Mouse (Mus musculus): ENCODE data around the gene Cpe. TPM values are rescaled to one million over a fixed set of nuclear protein-coding genes. Genes with fewer than 3 reads are reported as not detected.

The Cpe gene
- polyA plus RNA-seq, 2 experiments: 1.2 to 2.2 TPM

DNA sequence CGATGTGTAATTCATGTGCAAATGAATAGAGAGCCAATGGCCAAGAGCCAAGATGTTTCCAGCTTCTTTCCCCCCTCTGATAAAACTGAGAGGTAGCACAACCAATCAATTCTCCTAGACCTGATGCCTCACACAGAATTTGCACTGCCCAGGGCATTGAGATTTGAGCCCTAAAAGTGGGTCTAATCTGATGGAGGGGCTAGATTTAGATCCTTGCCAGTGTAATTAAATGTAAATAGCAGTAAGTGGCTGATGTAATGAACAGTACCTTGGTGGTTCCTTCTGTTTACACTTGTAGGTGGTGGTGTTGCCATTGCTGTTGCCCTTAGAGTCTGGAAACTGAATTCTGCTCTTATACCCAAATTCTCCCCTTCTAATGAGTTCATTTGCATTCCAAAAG lies 52.3 kb downstream of the Cpe start:
- Histone ChIP-seq H3K9ac (replicated peaks) (no peak overlapping the region), H3K27ac (no peak overlapping the region), H3K4me3 (ENCODE audit: insufficient read depth in 1 of 2, low read depth in 2 of 2, low read length in 2 of 2) (no peak overlapping the region), H3K9me3 (ENCODE audit: control insufficient read depth, low read length) (no peaks in the 10 kb centered on the region), H3K4me1 (replicated peaks; ENCODE audit: control insufficient read depth in 2 of 2, insufficient read depth in 2 of 2, low read length in 1 of 2) (no peaks in the 10 kb centered on the region), H3K36me3 (replicated peaks; ENCODE audit: control insufficient read depth, insufficient read depth, low read depth) (no peaks in the 10 kb centered on the region), H3K4me2 (ENCODE audit: low read depth) (no peak overlapping the region), H3K27me3 (ENCODE audit: control insufficient read depth, insufficient read depth, low read length) (no peaks in the 10 kb centered on the region)
- DNase-seq (ENCODE audit: low read depth in 3 of 3, low spot score in 3 of 3) (no peak), ATAC-seq (ENCODE audit: insufficient read depth) (no peak)
- TF ChIP-seq EP300 (IDR thresholded peaks at IDR 0.05; ENCODE audit: low read depth): no peak
- TF ChIP-seq CTCF (IDR thresholded peaks at IDR 0.05; ENCODE audit: low read depth): no peak
- whole genome bisulfite sequencing (ENCODE audit: insufficient replicate concordance): 56% methylated on average over 1 of the region's 1 CpGs

DNA sequence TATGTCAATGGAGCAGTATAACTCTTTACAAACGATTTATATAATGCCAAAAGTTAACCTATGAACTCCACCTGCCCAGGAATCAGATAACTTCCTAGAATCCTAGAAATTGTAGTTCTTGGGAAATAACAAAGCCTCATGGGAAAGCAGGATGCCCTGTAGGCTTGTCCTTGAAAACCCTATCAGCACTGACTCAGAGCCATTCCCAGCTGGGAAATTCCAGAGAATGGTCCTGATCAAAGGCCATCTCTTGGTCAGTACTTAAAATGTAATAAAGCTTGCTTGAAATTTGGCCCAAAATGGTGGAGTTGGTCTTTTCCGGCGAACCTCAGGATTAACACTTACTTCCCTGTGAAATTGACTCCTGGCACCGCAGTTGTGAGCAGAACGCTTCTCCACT lies 53.2 kb downstream of the Cpe start:
- TF ChIP-seq CTCF (IDR thresholded peaks at IDR 0.05; ENCODE audit: low read depth) (no peak), EP300 (IDR thresholded peaks at IDR 0.05; ENCODE audit: low read depth) (no peak)
- Histone ChIP-seq H3K27ac (no peak overlapping the region), H3K9ac (replicated peaks) (no peak overlapping the region), H3K4me3 (ENCODE audit: insufficient read depth in 1 of 2, low read depth in 2 of 2, low read length in 2 of 2) (no peak overlapping the region), H3K9me3 (ENCODE audit: control insufficient read depth, low read length) (no peaks in the 10 kb centered on the region), H3K36me3 (replicated peaks; ENCODE audit: control insufficient read depth, insufficient read depth, low read depth) (no peaks in the 10 kb centered on the region), H3K4me2 (ENCODE audit: low read depth) (no peak overlapping the region), H3K27me3 (ENCODE audit: control insufficient read depth, insufficient read depth, low read length) (no peaks in the 10 kb centered on the region), H3K4me1 (replicated peaks; ENCODE audit: control insufficient read depth in 2 of 2, insufficient read depth in 2 of 2, low read length in 1 of 2) (no peaks in the 10 kb centered on the region)
- ATAC-seq (ENCODE audit: insufficient read depth) (no peak), DNase-seq (ENCODE audit: low read depth in 3 of 3, low spot score in 3 of 3) (no peak)
- WGBS (ENCODE audit: insufficient replicate concordance): 70% methylated on average over 5 of the region's 5 CpGs

DNA sequence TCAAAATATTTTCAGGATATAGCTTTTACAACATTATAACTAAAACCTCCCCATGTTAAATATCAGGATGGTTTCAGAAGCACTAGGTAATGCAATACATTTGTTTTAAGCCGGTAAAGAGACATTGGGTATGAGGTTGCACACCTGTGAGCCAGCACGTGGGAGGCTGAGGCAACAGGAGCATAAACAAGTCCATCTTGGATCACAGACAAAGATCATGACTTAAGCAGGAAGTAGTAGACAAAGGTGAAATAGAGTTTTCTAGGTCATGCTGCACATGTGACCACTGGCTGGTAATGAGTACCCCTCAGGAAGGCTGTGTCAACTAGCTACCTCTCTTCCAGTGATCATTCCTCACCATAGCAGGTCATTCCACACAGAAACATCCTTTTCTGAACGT lies 58.0 kb downstream of the Cpe start:
- WGBS (ENCODE audit: insufficient replicate concordance): 52% methylated on average over 3 of the region's 3 CpGs
- DNase-seq (ENCODE audit: low read depth in 3 of 3, low spot score in 3 of 3): no peak
- H3K36me3 ChIP-seq (replicated peaks; ENCODE audit: control insufficient read depth, insufficient read depth, low read depth): no peaks in the 10 kb centered on the region
- no peaks in the 10 kb centered on the region for H3K4me1 ChIP-seq (replicated peaks; ENCODE audit: control insufficient read depth in 2 of 2, insufficient read depth in 2 of 2, low read length in 1 of 2)
- no peak overlapping the region for H3K27ac ChIP-seq
- ATAC-seq (ENCODE audit: insufficient read depth): no peak
- no peaks in the 10 kb centered on the region for H3K27me3 ChIP-seq (ENCODE audit: control insufficient read depth, insufficient read depth, low read length)
- H3K4me2 ChIP-seq (ENCODE audit: low read depth): no peak overlapping the region
- TF ChIP-seq EP300 (IDR thresholded peaks at IDR 0.05; ENCODE audit: low read depth): no peak
- no peak for TF ChIP-seq CTCF (IDR thresholded peaks at IDR 0.05; ENCODE audit: low read depth)
- no peaks in the 10 kb centered on the region for H3K9me3 ChIP-seq (ENCODE audit: control insufficient read depth, low read length)
- no peak overlapping the region for H3K4me3 ChIP-seq (ENCODE audit: insufficient read depth in 1 of 2, low read depth in 2 of 2, low read length in 2 of 2)
- H3K9ac ChIP-seq (replicated peaks): no peak overlapping the region

DNA sequence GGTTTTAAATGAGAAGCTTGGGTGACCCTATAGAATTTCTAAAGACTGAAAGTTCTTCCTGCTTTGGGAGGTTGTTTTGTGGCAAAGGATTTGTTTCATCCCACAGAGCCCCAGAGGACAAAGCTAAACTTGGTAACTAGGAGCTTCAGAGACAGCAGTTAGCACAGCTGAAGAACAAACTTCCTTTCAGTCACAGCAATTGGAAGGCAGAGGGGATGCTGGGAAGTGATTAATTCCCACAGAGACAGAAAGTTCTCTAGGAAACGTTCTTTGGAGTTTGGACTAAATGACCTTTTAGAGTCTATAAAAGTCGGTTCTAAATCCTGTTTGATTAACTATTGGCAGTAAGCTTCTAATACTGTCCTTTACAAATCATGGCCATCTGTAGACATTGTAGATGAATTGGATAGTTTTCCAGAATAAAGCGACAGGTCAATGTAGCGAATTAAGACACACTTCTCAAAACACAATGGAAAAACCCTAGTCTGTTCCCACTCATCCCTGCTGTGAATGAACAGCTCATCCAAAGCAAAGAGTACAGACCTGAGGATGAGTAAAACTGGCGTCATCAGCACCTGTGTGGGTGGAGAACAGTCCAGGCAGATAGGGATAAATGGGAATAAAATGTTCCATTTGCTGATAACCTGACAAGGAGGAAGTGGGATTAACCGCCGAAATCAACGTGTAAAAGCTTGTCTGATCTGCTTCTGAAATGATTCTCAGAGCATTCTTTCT lies 58.6 kb downstream of the Cpe start:
- H3K4me1 ChIP-seq (replicated peaks; ENCODE audit: control insufficient read depth in 2 of 2, insufficient read depth in 2 of 2, low read length in 1 of 2): no peaks in the 10 kb centered on the region
- WGBS (ENCODE audit: insufficient replicate concordance): 60% methylated on average over 8 of the region's 8 CpGs
- no peaks in the 10 kb centered on the region for H3K27me3 ChIP-seq (ENCODE audit: control insufficient read depth, insufficient read depth, low read length)
- no peak for DNase-seq (ENCODE audit: low read depth in 3 of 3, low spot score in 3 of 3)
- no peak overlapping the region for H3K4me2 ChIP-seq (ENCODE audit: low read depth)
- H3K36me3 ChIP-seq (replicated peaks; ENCODE audit: control insufficient read depth, insufficient read depth, low read depth): no peaks in the 10 kb centered on the region
- H3K27ac ChIP-seq: no peak overlapping the region
- TF ChIP-seq EP300 (IDR thresholded peaks at IDR 0.05; ENCODE audit: low read depth) (no peak), CTCF (IDR thresholded peaks at IDR 0.05; ENCODE audit: low read depth) (no peak)
- no peak overlapping the region for H3K9ac ChIP-seq (replicated peaks)
- H3K4me3 ChIP-seq (ENCODE audit: insufficient read depth in 1 of 2, low read depth in 2 of 2, low read length in 2 of 2): no peak overlapping the region
- H3K9me3 ChIP-seq (ENCODE audit: control insufficient read depth, low read length): no peaks in the 10 kb centered on the region
- ATAC-seq (ENCODE audit: insufficient read depth): no peak

DNA sequence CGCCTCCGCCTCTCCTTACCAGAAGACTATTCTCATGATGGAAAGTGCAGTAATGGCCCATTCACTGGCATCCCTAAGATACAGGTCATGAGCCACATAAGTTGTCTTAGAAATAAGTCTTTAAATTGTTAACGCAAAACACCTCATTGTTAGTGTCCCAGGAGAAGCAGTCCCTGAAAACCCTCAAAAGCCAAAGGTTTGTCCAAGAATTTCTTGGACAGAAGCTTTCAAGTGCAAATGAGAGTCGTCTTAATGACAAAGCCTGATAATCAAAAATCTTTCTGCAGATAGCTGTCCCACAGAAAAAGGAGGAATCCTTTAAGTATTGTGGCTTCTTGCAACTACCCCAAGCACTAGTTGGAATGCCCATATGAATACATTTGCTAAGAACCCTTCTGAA lies 60.7 kb downstream of the Cpe start:
- no peaks in the 10 kb centered on the region for H3K4me1 ChIP-seq (replicated peaks; ENCODE audit: control insufficient read depth in 2 of 2, insufficient read depth in 2 of 2, low read length in 1 of 2)
- no peaks in the 10 kb centered on the region for H3K36me3 ChIP-seq (replicated peaks; ENCODE audit: control insufficient read depth, insufficient read depth, low read depth)
- no peak overlapping the region for H3K27ac ChIP-seq
- no peak for ATAC-seq (ENCODE audit: insufficient read depth)
- 68% methylated on average over 4 of the region's 4 CpGs for WGBS (ENCODE audit: insufficient replicate concordance)
- H3K4me3 ChIP-seq (ENCODE audit: insufficient read depth in 1 of 2, low read depth in 2 of 2, low read length in 2 of 2): no peak overlapping the region
- H3K27me3 ChIP-seq (ENCODE audit: control insufficient read depth, insufficient read depth, low read length): no peaks in the 10 kb centered on the region
- no peak for DNase-seq (ENCODE audit: low read depth in 3 of 3, low spot score in 3 of 3)
- TF ChIP-seq CTCF (IDR thresholded peaks at IDR 0.05; ENCODE audit: low read depth) (no peak), EP300 (IDR thresholded peaks at IDR 0.05; ENCODE audit: low read depth) (no peak)
- H3K9me3 ChIP-seq (ENCODE audit: control insufficient read depth, low read length): no peaks in the 10 kb centered on the region
- no peak overlapping the region for H3K4me2 ChIP-seq (ENCODE audit: low read depth)
- no peak overlapping the region for H3K9ac ChIP-seq (replicated peaks)

Data from liver, embryonic 14.5 days (tissue).